Mouse (Mus musculus) CH12.LX (cell line): Measurements from ENCODE around the gene Zbtb4.

Experiments used
- CTCF ChIP-seq, 2 experiments: IDR thresholded peaks in 1 of 2; conservative IDR thresholded peaks in 1 of 2; 2 replicates each; pipeline ENCODE4 v1.5.1; 2011 to 2012; ENCODE audit warnings: low read depth in 2 of 2, low read length in 2 of 2, improper control_type of control experiment in 1 of 2, inconsistent platforms in 1 of 2, mild to moderate bottlenecking in 1 of 2, moderate library complexity in 1 of 2
- POLR2AphosphoS2 ChIP-seq: IDR thresholded peaks from 2 replicates; pipeline ENCODE4 v1.6.1; 2011; ENCODE audit warnings: low read depth, low read length, improper control_type of control experiment

GRCm38 (mm10) chr11:69767625-69767909 is 1.9 kb downstream of the Zbtb4 start:
- TF ChIP-seq CTCF (conservative IDR thresholded peaks at IDR 0.05 in 1 of 2, IDR thresholded peaks at IDR 0.05 in 1 of 2; ENCODE audit: low read depth in 2 of 2, low read length in 2 of 2): no peak
- no peak for TF ChIP-seq POLR2AphosphoS2
